Mouse (Mus musculus): ENCODE data around the gene Rtf2. TPM values are rescaled to one million over a fixed set of nuclear protein-coding genes. Genes with fewer than 3 reads are reported as not detected.

Gene Rtf2
- polyA plus RNA-seq, 1 experiment from 2014 or later = 73.4 TPM

DNA sequence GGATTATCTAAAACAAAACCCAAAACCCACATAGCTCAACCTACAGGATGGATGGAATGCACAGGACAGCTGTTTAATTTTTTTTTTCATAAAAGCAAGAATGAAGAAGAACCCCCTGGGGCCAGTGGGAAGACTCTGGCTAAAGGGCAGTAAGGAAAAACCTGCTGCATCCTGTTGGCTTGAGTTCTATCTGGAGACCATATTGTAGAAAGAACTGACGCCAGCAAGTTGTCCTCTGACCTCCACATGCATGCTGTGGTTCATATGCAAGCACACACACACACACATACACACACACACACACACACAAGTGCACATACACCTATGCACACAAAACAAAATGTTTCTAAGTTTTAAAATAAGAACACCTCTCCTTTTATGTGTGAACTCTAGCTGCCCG is 29.7 kb upstream of the Rtf2 start:
- H3K4me3 ChIP-seq (ENCODE audit: low read depth, low read length) = no peak overlapping the region
- DNase-seq (ENCODE audit: low spot score) (peak; percentile 59), ATAC-seq (no peak)
- H3K27ac ChIP-seq (ENCODE audit: low read length) = no peak overlapping the region
- no peak overlapping the region for H3K4me2 ChIP-seq (replicated peaks; ENCODE audit: low read depth, low read length)
- H3K9me3 ChIP-seq (ENCODE audit: low read length) = no peaks in the 10 kb centered on the region
- WGBS = 49% methylated on average over 2 of the region's 2 CpGs
- no peak overlapping the region for H3K9ac ChIP-seq (replicated peaks; ENCODE audit: low read depth)
- H3K36me3 ChIP-seq (ENCODE audit: insufficient read depth, low read length) = no peaks in the 10 kb centered on the region
- no peaks in the 10 kb centered on the region for H3K27me3 ChIP-seq (replicated peaks; ENCODE audit: insufficient read depth, low read length)
- H3K4me1 ChIP-seq (ENCODE audit: insufficient read depth, low read depth, low read length) = 0 out of 2 replicates have a peak, but pooled peaks cover 3% of the 10 kb centered on the region
- no peak for TF ChIP-seq EP300 (IDR thresholded peaks at IDR 0.05)
- no peak for TF ChIP-seq CTCF (IDR thresholded peaks at IDR 0.05)

DNA sequence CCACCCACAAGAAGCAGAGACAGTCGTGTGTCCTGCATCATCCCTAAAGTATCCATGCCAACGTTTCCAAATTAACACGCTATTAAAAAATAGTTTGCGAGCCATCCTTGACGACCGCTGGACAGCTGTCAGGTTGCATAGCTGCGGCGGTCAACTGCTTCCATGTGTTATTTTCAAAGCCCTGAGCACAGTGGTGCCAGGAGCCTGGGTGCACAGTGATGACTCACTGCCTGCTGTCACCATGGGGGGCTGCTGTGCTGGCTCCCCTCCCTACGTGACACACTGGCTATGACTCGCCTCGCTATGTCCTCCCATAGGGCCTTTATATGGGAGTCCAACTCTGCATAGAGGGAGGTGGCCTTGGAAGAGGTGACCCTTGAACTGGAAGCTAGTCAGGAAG is 29.3 kb upstream of the Rtf2 start:
- WGBS = 50% methylated on average over 11 of the region's 11 CpGs
- Histone ChIP-seq H3K9me3 (ENCODE audit: low read length) (no peaks in the 10 kb centered on the region), H3K36me3 (ENCODE audit: insufficient read depth, low read length) (no peaks in the 10 kb centered on the region), H3K27ac (ENCODE audit: low read length) (peak overlapping the region; percentile 79; the same call in 1 of the 2 replicates), H3K4me3 (ENCODE audit: low read depth, low read length) (no peak overlapping the region), H3K9ac (replicated peaks; ENCODE audit: low read depth) (no peak overlapping the region), H3K4me2 (replicated peaks; ENCODE audit: low read depth, low read length) (no peak overlapping the region), H3K4me1 (ENCODE audit: insufficient read depth, low read depth, low read length) (0 out of 2 replicates have a peak, but pooled peaks cover 3% of the 10 kb centered on the region), H3K27me3 (replicated peaks; ENCODE audit: insufficient read depth, low read length) (no peaks in the 10 kb centered on the region)
- TF ChIP-seq EP300 (IDR thresholded peaks at IDR 0.05) (peak; percentile 55; the same call in 1 of the 2 replicates), CTCF (IDR thresholded peaks at IDR 0.05) (no peak)
- peak; percentile 92 for DNase-seq (ENCODE audit: low spot score)
- peak; percentile 87 for ATAC-seq

DNA sequence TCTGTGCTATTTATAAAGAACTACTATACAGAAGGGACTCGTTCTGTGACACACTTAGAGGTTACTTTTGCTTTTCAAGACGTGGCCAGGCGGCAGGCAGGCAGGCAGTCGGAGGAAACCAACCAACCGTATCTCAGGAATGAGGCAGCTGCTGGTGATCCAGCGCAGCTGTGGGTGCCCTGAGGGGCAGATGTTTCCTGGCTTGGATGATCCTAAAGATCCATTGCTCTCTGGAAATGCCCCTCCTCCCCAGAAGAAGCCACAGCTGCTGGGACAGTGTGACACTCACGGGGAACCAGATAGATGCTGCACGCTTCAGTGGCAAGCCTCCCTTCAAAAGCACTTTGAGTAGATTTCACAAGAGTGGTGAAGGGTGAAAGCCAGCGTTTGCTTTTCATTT is 27.9 kb upstream of the Rtf2 start:
- Histone ChIP-seq H3K27me3 (replicated peaks; ENCODE audit: insufficient read depth, low read length) (no peaks in the 10 kb centered on the region), H3K9me3 (ENCODE audit: low read length) (no peaks in the 10 kb centered on the region), H3K4me1 (ENCODE audit: insufficient read depth, low read depth, low read length) (0 out of 2 replicates have a peak, but pooled peaks cover 3% of the 10 kb centered on the region), H3K27ac (ENCODE audit: low read length) (peak overlapping the region; percentile 80; the same call in 1 of the 2 replicates), H3K4me3 (ENCODE audit: low read depth, low read length) (no peak overlapping the region), H3K4me2 (replicated peaks; ENCODE audit: low read depth, low read length) (0 out of 2 replicates have a peak overlapping the region, but pooled peaks have one; percentile 17), H3K9ac (replicated peaks; ENCODE audit: low read depth) (no peak overlapping the region), H3K36me3 (ENCODE audit: insufficient read depth, low read length) (no peaks in the 10 kb centered on the region)
- TF ChIP-seq EP300 (IDR thresholded peaks at IDR 0.05) (peak; percentile 61), CTCF (IDR thresholded peaks at IDR 0.05) (no peak)
- WGBS = 8% methylated on average over 9 of the region's 9 CpGs
- DNase-seq (ENCODE audit: low spot score) = peak; percentile 93
- ATAC-seq = peak; percentile 79

DNA sequence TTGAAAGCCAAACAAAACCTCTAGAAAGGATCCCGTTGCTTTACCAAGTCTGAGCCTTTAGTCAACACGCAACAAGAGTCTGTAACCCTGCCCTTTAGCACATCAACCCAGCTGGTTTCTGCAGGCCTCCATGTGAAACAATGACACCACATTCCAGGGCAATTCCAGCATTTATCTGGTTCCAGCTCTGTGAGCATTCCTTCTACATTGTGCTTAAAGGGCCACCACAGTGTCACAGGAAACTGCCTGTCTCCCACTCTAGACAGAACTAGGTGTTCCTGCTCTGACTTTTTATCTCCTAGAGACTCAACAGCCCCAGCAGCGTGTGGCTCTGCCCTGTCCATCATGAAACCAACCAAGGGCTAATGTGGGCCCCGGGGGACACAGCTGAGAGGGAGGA is 27.1 kb upstream of the Rtf2 start:
- Histone ChIP-seq H3K36me3 (ENCODE audit: insufficient read depth, low read length) (no peaks in the 10 kb centered on the region), H3K4me2 (replicated peaks; ENCODE audit: low read depth, low read length) (no peak overlapping the region), H3K27ac (ENCODE audit: low read length) (peak overlapping the region; percentile 80), H3K9me3 (ENCODE audit: low read length) (no peaks in the 10 kb centered on the region), H3K9ac (replicated peaks; ENCODE audit: low read depth) (no peak overlapping the region), H3K4me3 (ENCODE audit: low read depth, low read length) (no peak overlapping the region), H3K27me3 (replicated peaks; ENCODE audit: insufficient read depth, low read length) (no peaks in the 10 kb centered on the region), H3K4me1 (ENCODE audit: insufficient read depth, low read depth, low read length) (0 out of 2 replicates have a peak, but pooled peaks cover 3% of the 10 kb centered on the region)
- WGBS = 18% methylated on average over 4 of the region's 4 CpGs
- DNase-seq (ENCODE audit: low spot score) = peak; percentile 87
- TF ChIP-seq EP300 (IDR thresholded peaks at IDR 0.05) = peak; percentile 43; the same call in 1 of the 2 replicates
- no peak for TF ChIP-seq CTCF (IDR thresholded peaks at IDR 0.05)
- ATAC-seq = peak; percentile 55

DNA sequence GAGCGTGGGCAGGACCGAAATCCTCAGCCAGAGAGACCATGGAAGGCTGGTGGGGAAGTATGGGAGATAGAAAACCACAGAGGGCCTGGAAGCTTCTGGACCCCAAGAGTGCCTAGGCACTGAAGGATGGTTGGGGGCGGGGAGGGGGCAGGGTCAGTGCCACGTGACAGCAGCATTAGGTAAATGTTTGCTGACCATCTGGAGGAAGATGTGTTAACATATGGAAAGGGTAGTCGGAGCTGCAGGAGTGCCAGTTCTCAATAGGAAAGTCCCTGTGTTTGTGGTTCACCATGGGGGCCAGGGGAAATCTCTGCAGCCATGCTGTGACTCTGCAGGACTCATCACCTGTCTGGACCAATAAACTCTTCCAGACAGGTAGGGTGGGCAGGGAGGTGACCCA is 26.5 kb upstream of the Rtf2 start:
- Histone ChIP-seq H3K9me3 (ENCODE audit: low read length) (no peaks in the 10 kb centered on the region), H3K4me3 (ENCODE audit: low read depth, low read length) (no peak overlapping the region), H3K27ac (ENCODE audit: low read length) (peak overlapping the region; percentile 80), H3K27me3 (replicated peaks; ENCODE audit: insufficient read depth, low read length) (no peaks in the 10 kb centered on the region), H3K4me1 (ENCODE audit: insufficient read depth, low read depth, low read length) (0 out of 2 replicates have a peak, but pooled peaks cover 3% of the 10 kb centered on the region), H3K9ac (replicated peaks; ENCODE audit: low read depth) (no peak overlapping the region), H3K36me3 (ENCODE audit: insufficient read depth, low read length) (no peaks in the 10 kb centered on the region), H3K4me2 (replicated peaks; ENCODE audit: low read depth, low read length) (no peak overlapping the region)
- TF ChIP-seq EP300 (IDR thresholded peaks at IDR 0.05) (no peak), CTCF (IDR thresholded peaks at IDR 0.05) (no peak)
- DNase-seq (ENCODE audit: low spot score) = no peak
- ATAC-seq = no peak
- 54% methylated on average over 5 of the region's 5 CpGs for WGBS

DNA sequence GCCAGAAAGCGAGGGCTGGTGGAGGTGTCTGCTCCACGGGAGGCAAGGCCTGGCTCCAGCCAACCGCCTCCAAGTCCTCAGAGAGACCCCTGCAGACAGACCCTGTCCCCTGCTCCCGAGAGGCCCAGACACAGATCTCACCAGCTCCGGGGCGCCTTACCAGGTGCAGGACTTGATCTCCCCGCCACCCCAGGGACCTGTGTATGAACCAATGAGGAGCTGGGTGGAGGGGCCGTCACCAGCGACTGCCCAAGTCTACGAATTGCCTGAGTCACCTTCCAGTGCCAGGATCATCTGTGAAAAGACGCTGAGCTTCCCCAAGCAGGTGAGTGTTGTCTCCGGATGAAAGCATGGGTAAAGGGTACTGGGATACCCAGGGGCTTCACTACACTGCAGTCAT is 24.1 kb upstream of the Rtf2 start:
- ATAC-seq = no peak
- no peaks in the 10 kb centered on the region for H3K36me3 ChIP-seq (ENCODE audit: insufficient read depth, low read length)
- 53% methylated on average over 12 of the region's 12 CpGs for WGBS
- no peak overlapping the region for H3K4me2 ChIP-seq (replicated peaks; ENCODE audit: low read depth, low read length)
- H3K27me3 ChIP-seq (replicated peaks; ENCODE audit: insufficient read depth, low read length) = no peaks in the 10 kb centered on the region
- H3K4me3 ChIP-seq (ENCODE audit: low read depth, low read length) = no peak overlapping the region
- no peaks in the 10 kb centered on the region for H3K9me3 ChIP-seq (ENCODE audit: low read length)
- no peak overlapping the region for H3K9ac ChIP-seq (replicated peaks; ENCODE audit: low read depth)
- H3K27ac ChIP-seq (ENCODE audit: low read length) = no peak overlapping the region
- no peak for DNase-seq (ENCODE audit: low spot score)
- TF ChIP-seq EP300 (IDR thresholded peaks at IDR 0.05) (no peak), CTCF (IDR thresholded peaks at IDR 0.05) (no peak)
- 0 out of 2 replicates have a peak, but pooled peaks cover 3% of the 10 kb centered on the region for H3K4me1 ChIP-seq (ENCODE audit: insufficient read depth, low read depth, low read length)
